Mouse (Mus musculus) left cerebral cortex, adult 2 months (tissue): ENCODE results near the gene Pmvk. TPM values are rescaled to one million over a fixed set of nuclear protein-coding genes. Genes with fewer than 3 reads are reported as not detected.
A peak's percentile ranks its signal among the peaks of the same experiment; 100 is the strongest.
"Not testable (repeated sequence)": the region's sequence is repeated elsewhere in the genome, so short reads cannot be mapped to it uniquely, and the experiment has no call there.

Experiments
- DNase-seq, 2 experiments: peaks; one replicate each; pipeline ENCODE4 v3.0.0; 2021 to 2022; ENCODE audit warnings: low spot score in 2 of 2, mixed read lengths in 1 of 2; ENCODE audit errors: extremely low spot score in 1 of 2
- H3K27ac ChIP-seq: fragments of 200-600 bp; 2 replicates; pipeline ENCODE4 v1.8.1; 2022
- H3K4me3 ChIP-seq: fragments of 200-600 bp; 2 replicates; pipeline ENCODE4 v1.8.1; 2022
- CTCF ChIP-seq: fragments of 200-600 bp; IDR thresholded peaks from 2 replicates; pipeline ENCODE4 v1.8.1; 2022; ENCODE audit warnings: antibody characterized with exemption, mild to moderate bottlenecking, moderate library complexity
- intact Hi-C: fragments of 180-260 bp; cut with DNase I; formaldehyde crosslinking; loops from one replicate; pipeline ENCODE4 v1.15.1; 2025
- total RNA-seq, 2 experiments: library from RNA; stranded (reverse); gene quantifications; 2 replicates each; pipeline ENCODE4 v1.2.3; 2021

The Pmvk gene
- total RNA-seq, 2 experiments from 2014 or later: 32.1 to 35.0 TPM

GRCm38 (mm10) chr3:89419571-89419970 lies 34.8 kb upstream of the Pmvk start:
- intact Hi-C loops: no loop called here
- TF ChIP-seq CTCF: no peak
- H3K27ac ChIP-seq: peak overlapping the region; percentile 78
- peak overlapping the region; percentile 72 for H3K4me3 ChIP-seq
- DNase-seq: no peak

GRCm38 (mm10) chr3:89419981-89420380 lies 34.4 kb upstream of the Pmvk start:
- Histone ChIP-seq H3K27ac (peak overlapping the region; percentile 53; the same call in 1 of the 2 replicates), H3K4me3 (peak overlapping the region; percentile 72)
- DNase-seq: no peak
- intact Hi-C loops: no loop called here
- TF ChIP-seq CTCF: no peak

- intact Hi-C loops: no loop called here
- H3K4me3 ChIP-seq: no peak overlapping the region
- peak overlapping the region; percentile 48 for H3K27ac ChIP-seq
- no peak for TF ChIP-seq CTCF
- no peak for DNase-seq
These were observed 33.9 kb upstream of the Pmvk start for GRCm38 (mm10) chr3:89420421-89420820.

GRCm38 (mm10) chr3:89421002-89421774 lies 33.2 kb upstream of the Pmvk start:
- DNase-seq: peak; percentile 64 to 68
- Histone ChIP-seq H3K4me3 (peak overlapping the region; percentile 57), H3K27ac (peak overlapping the region; percentile 62)
- no peak for TF ChIP-seq CTCF
- intact Hi-C loops: no loop called here

GRCm38 (mm10) chr3:89421810-89422473 lies 32.4 kb upstream of the Pmvk start:
- intact Hi-C loops: no loop called here
- TF ChIP-seq CTCF: no peak
- peak overlapping the region; percentile 57 for H3K4me3 ChIP-seq
- H3K27ac ChIP-seq: peak overlapping the region; percentile 62
- no peak for DNase-seq

GRCm38 (mm10) chr3:89422556-89423205 lies 31.7 kb upstream of the Pmvk start:
- Histone ChIP-seq H3K4me3 (no peak overlapping the region), H3K27ac (no peak overlapping the region)
- no peak for TF ChIP-seq CTCF
- intact Hi-C loops: no loop called here
- no peak for DNase-seq

GRCm38 (mm10) chr3:89424416-89425140 lies 29.8 kb upstream of the Pmvk start:
- intact Hi-C loops: no loop called here
- TF ChIP-seq CTCF: no peak
- DNase-seq: no peak
- Histone ChIP-seq H3K27ac (no peak overlapping the region), H3K4me3 (no peak overlapping the region)

GRCm38 (mm10) chr3:89425141-89425525 lies 29.2 kb upstream of the Pmvk start:
- no peak overlapping the region for H3K4me3 ChIP-seq
- DNase-seq: no peak
- TF ChIP-seq CTCF: no peak
- intact Hi-C loops: no loop called here
- no peak overlapping the region for H3K27ac ChIP-seq

- DNase-seq: no peak
- Histone ChIP-seq H3K27ac (no peak overlapping the region), H3K4me3 (no peak overlapping the region)
- TF ChIP-seq CTCF: no peak
- intact Hi-C loops: no loop called here
These were observed 28.5 kb upstream of the Pmvk start for GRCm38 (mm10) chr3:89425876-89426275.

GRCm38 (mm10) chr3:89429021-89429420 lies 25.3 kb upstream of the Pmvk start:
- H3K4me3 ChIP-seq, H3K27ac ChIP-seq, DNase-seq, intact Hi-C loops: not testable (repeated sequence)

- peak within 1 kb of the TSS; percentile 87 for H3K27ac ChIP-seq
- peak; percentile 94 to 96 for DNase-seq
- intact Hi-C loops: no loop called here
- no peak for TF ChIP-seq CTCF
- peak within 1 kb of the TSS; percentile 88 for H3K4me3 ChIP-seq
These were observed 23.9 kb upstream of the Pmvk start, which contains the start of gene Pygo2 for GRCm38 (mm10) chr3:89430171-89431159. Gene Pygo2, plus strand, starts transcription at chr3:89430214.
